Mouse (Mus musculus): ENCODE measurements around the gene Efna4. TPM values are rescaled to one million over a fixed set of nuclear protein-coding genes. Genes with fewer than 3 reads are reported as not detected.

Gene Efna4
- polyA plus RNA-seq, 1 experiment from 2014 or later, result 6.7 TPM

- Histone ChIP-seq H3K4me3 (ENCODE audit: control insufficient read depth in 1 of 2, insufficient read depth in 1 of 2, low read depth in 1 of 2, low read length in 2 of 2) (peak overlapping the region; percentile 30 to 56), H3K27ac (replicated peaks in 1 of 2; ENCODE audit: control insufficient read depth in 1 of 2, insufficient read depth in 1 of 2, low read depth in 2 of 2, low read length in 2 of 2) (no peak overlapping the region), H3K9ac (ENCODE audit: low read length) (peak overlapping the region; percentile 22), H3K4me1 (ENCODE audit: control insufficient read depth in 2 of 2, insufficient read depth in 2 of 2, low read length in 2 of 2) (peaks cover 35 to 59% of the 10 kb centered on the region in 2 experiments), H3K9me3 (ENCODE audit: control insufficient read depth, low read length) (no peaks in the 10 kb centered on the region), H3K4me2 (ENCODE audit: low read length) (peak overlapping the region; percentile 99), H3K27me3 (ENCODE audit: control insufficient read depth, insufficient read depth, low read length) (peaks cover 62% of the 10 kb centered on the region), H3K36me3 (ENCODE audit: control insufficient read depth, insufficient read depth, low read length) (no peaks in the 10 kb centered on the region)
- no peak for ATAC-seq (ENCODE audit: insufficient number of reproducible peaks, insufficient read depth, low FRiP score, low read depth)
- WGBS, result 3% methylated on average over 58 of the region's 58 CpGs
These were observed 18.1 kb downstream of the Efna4 start for GRCm38 (mm10) chr3:89319591-89320350.

GRCm38 (mm10) chr3:89318971-89319590, 18.7 kb downstream of the Efna4 start:
- no peak overlapping the region for H3K27ac ChIP-seq (replicated peaks in 1 of 2; ENCODE audit: control insufficient read depth in 1 of 2, insufficient read depth in 1 of 2, low read depth in 2 of 2, low read length in 2 of 2)
- H3K36me3 ChIP-seq (ENCODE audit: control insufficient read depth, insufficient read depth, low read length), result no peaks in the 10 kb centered on the region
- WGBS, result 11% methylated on average over 21 of the region's 21 CpGs
- H3K4me2 ChIP-seq (ENCODE audit: low read length), result peak overlapping the region; percentile 99
- no peaks in the 10 kb centered on the region for H3K9me3 ChIP-seq (ENCODE audit: control insufficient read depth, low read length)
- H3K4me1 ChIP-seq (ENCODE audit: control insufficient read depth in 2 of 2, insufficient read depth in 2 of 2, low read length in 2 of 2), result peaks cover 41 to 64% of the 10 kb centered on the region in 2 experiments
- H3K27me3 ChIP-seq (ENCODE audit: control insufficient read depth, insufficient read depth, low read length), result peaks cover 62% of the 10 kb centered on the region
- peak overlapping the region; percentile 30 to 56; a peak in 2 of 4 replicates for H3K4me3 ChIP-seq (ENCODE audit: control insufficient read depth in 1 of 2, insufficient read depth in 1 of 2, low read depth in 1 of 2, low read length in 2 of 2)
- ATAC-seq (ENCODE audit: insufficient number of reproducible peaks, insufficient read depth, low FRiP score, low read depth), result no peak
- peak overlapping the region; percentile 22; the same call in 1 of the 2 replicates for H3K9ac ChIP-seq (ENCODE audit: low read length)

GRCm38 (mm10) chr3:89318316-89318715, 19.5 kb downstream of the Efna4 start:
- H3K4me3 ChIP-seq (ENCODE audit: control insufficient read depth in 1 of 2, insufficient read depth in 1 of 2, low read depth in 1 of 2, low read length in 2 of 2), result no peak overlapping the region
- no peaks in the 10 kb centered on the region for H3K36me3 ChIP-seq (ENCODE audit: control insufficient read depth, insufficient read depth, low read length)
- 71% methylated on average over 8 of the region's 8 CpGs for WGBS
- H3K9ac ChIP-seq (ENCODE audit: low read length), result no peak overlapping the region
- no peak overlapping the region for H3K4me2 ChIP-seq (ENCODE audit: low read length)
- no peaks in the 10 kb centered on the region for H3K9me3 ChIP-seq (ENCODE audit: control insufficient read depth, low read length)
- no peak for ATAC-seq (ENCODE audit: insufficient number of reproducible peaks, insufficient read depth, low FRiP score, low read depth)
- H3K27ac ChIP-seq (replicated peaks in 1 of 2; ENCODE audit: control insufficient read depth in 1 of 2, insufficient read depth in 1 of 2, low read depth in 2 of 2, low read length in 2 of 2), result no peak overlapping the region
- peaks cover 62% of the 10 kb centered on the region for H3K27me3 ChIP-seq (ENCODE audit: control insufficient read depth, insufficient read depth, low read length)
- H3K4me1 ChIP-seq (ENCODE audit: control insufficient read depth in 2 of 2, insufficient read depth in 2 of 2, low read length in 2 of 2), result peaks cover 41 to 65% of the 10 kb centered on the region in 2 experiments

- Histone ChIP-seq H3K9ac (ENCODE audit: low read length) (no peak overlapping the region; the same call in 1 of the 2 replicates), H3K27me3 (ENCODE audit: control insufficient read depth, insufficient read depth, low read length) (peaks cover 52% of the 10 kb centered on the region), H3K36me3 (ENCODE audit: control insufficient read depth, insufficient read depth, low read length) (no peaks in the 10 kb centered on the region), H3K4me1 (ENCODE audit: control insufficient read depth in 2 of 2, insufficient read depth in 2 of 2, low read length in 2 of 2) (peaks cover 41 to 59% of the 10 kb centered on the region in 2 experiments), H3K4me2 (ENCODE audit: low read length) (no peak overlapping the region), H3K9me3 (ENCODE audit: control insufficient read depth, low read length) (no peaks in the 10 kb centered on the region), H3K27ac (replicated peaks in 1 of 2; ENCODE audit: control insufficient read depth in 1 of 2, insufficient read depth in 1 of 2, low read depth in 2 of 2, low read length in 2 of 2) (no peak overlapping the region), H3K4me3 (ENCODE audit: control insufficient read depth in 1 of 2, insufficient read depth in 1 of 2, low read depth in 1 of 2, low read length in 2 of 2) (no peak overlapping the region)
- no peak for ATAC-seq (ENCODE audit: insufficient number of reproducible peaks, insufficient read depth, low FRiP score, low read depth)
- 52% methylated on average over 6 of the region's 6 CpGs for WGBS
These were observed 20.6 kb downstream of the Efna4 start for GRCm38 (mm10) chr3:89317246-89317645.

GRCm38 (mm10) chr3:89316833-89317232, 21.0 kb downstream of the Efna4 start:
- no peak for ATAC-seq (ENCODE audit: insufficient number of reproducible peaks, insufficient read depth, low FRiP score, low read depth)
- peak overlapping the region in 1 of 2 experiments; percentile 8; a peak in 1 of 4 replicates for H3K4me3 ChIP-seq (ENCODE audit: control insufficient read depth in 1 of 2, insufficient read depth in 1 of 2, low read depth in 1 of 2, low read length in 2 of 2)
- 4% methylated on average over 4 of the region's 4 CpGs for WGBS
- no peak overlapping the region; the same call in 1 of the 2 replicates for H3K9ac ChIP-seq (ENCODE audit: low read length)
- H3K4me2 ChIP-seq (ENCODE audit: low read length), result peak overlapping the region; percentile 67; the same call in 1 of the 2 replicates
- H3K36me3 ChIP-seq (ENCODE audit: control insufficient read depth, insufficient read depth, low read length), result no peaks in the 10 kb centered on the region
- H3K27ac ChIP-seq (replicated peaks in 1 of 2; ENCODE audit: control insufficient read depth in 1 of 2, insufficient read depth in 1 of 2, low read depth in 2 of 2, low read length in 2 of 2), result no peak overlapping the region
- H3K27me3 ChIP-seq (ENCODE audit: control insufficient read depth, insufficient read depth, low read length), result peaks cover 48% of the 10 kb centered on the region
- H3K4me1 ChIP-seq (ENCODE audit: control insufficient read depth in 2 of 2, insufficient read depth in 2 of 2, low read length in 2 of 2), result peaks cover 39 to 55% of the 10 kb centered on the region in 2 experiments
- H3K9me3 ChIP-seq (ENCODE audit: control insufficient read depth, low read length), result no peaks in the 10 kb centered on the region

- Histone ChIP-seq H3K4me1 (ENCODE audit: control insufficient read depth in 2 of 2, insufficient read depth in 2 of 2, low read length in 2 of 2) (peaks cover 37 to 48% of the 10 kb centered on the region in 2 experiments), H3K36me3 (ENCODE audit: control insufficient read depth, insufficient read depth, low read length) (no peaks in the 10 kb centered on the region), H3K9me3 (ENCODE audit: control insufficient read depth, low read length) (no peaks in the 10 kb centered on the region), H3K4me3 (ENCODE audit: control insufficient read depth in 1 of 2, insufficient read depth in 1 of 2, low read depth in 1 of 2, low read length in 2 of 2) (peak overlapping the region in 1 of 2 experiments; percentile 37; a peak in 2 of 4 replicates), H3K27me3 (ENCODE audit: control insufficient read depth, insufficient read depth, low read length) (peaks cover 42% of the 10 kb centered on the region), H3K27ac (replicated peaks in 1 of 2; ENCODE audit: control insufficient read depth in 1 of 2, insufficient read depth in 1 of 2, low read depth in 2 of 2, low read length in 2 of 2) (no peak overlapping the region), H3K4me2 (ENCODE audit: low read length) (peak overlapping the region; percentile 67), H3K9ac (ENCODE audit: low read length) (no peak overlapping the region)
- 20% methylated on average over 38 of the region's 40 CpGs for WGBS
- ATAC-seq (ENCODE audit: insufficient number of reproducible peaks, insufficient read depth, low FRiP score, low read depth), result no peak
These were observed 21.6 kb downstream of the Efna4 start for GRCm38 (mm10) chr3:89315930-89316831.

All from heart, embryonic 14.5 days (tissue).